Mouse (Mus musculus) layer of hippocampus, postnatal 14 days (tissue): ENCODE measurements at regions not wholly inside any gene's neighbourhood (a gene's known extent, or its start where the extent isn't known, plus 50 kb on each side); places are given as distances from the start of the nearest gene placed in this dataset.
"Not testable (repeated sequence)": the region's sequence is repeated elsewhere in the genome, so short reads cannot be mapped to it uniquely, and the experiment has no call there.

Experiments used
- DNase-seq, 2 experiments: peaks; one replicate each; pipeline ENCODE4 v3.0.0; 2021 to 2022; ENCODE audit warnings: low spot score in 2 of 2, mixed read lengths in 1 of 2

DNA sequence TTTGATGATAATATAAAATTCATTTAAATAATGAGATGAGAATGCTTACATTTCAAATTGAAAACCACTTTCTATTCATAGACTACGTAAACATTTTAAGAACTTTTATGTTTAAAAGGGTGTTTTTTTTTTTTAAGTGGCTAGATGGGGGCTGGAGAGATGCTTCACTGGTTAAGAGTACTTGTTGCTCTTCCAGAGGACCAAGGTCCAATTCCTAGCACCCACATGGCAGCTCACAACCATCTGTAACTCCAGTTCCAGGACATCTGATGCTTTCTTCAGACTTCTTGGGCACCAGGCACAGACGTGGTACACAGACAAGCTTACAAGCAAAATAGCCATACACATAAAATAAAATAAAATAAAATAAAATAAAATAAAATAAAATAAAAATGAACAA is 239.5 kb downstream of the Mef2c start:
- DNase-seq = no peak

DNA sequence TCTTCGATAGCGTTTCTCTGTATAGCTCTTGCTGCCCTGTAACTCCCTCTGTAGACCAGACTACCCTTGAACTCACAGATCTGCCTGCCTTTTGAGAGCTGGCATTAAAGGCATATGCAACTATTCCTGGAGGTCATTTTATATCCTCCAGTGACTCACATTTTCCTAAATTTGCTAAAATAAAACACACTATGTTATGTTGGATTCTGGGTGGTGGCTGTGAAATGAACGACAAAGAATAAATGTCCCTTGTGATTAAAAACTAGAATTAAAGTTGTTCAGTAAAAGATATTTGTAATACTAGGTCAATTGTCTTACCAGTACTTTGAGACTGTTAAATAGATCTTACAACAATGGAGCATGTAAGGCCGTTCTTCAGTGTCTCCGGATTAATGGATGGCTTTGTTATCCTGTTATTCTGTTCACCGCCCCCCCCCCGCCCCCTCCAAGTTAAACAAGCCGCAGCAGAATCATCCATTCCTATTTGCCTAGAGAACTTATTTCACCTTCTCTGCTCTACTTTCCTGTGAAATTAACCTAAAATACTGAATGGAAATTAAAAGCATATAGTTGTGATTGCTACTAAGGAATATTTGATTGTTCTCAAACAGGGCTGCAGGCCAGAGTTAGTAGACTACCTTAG is 240.4 kb downstream of the Mef2c start:
- no peak for DNase-seq

DNA sequence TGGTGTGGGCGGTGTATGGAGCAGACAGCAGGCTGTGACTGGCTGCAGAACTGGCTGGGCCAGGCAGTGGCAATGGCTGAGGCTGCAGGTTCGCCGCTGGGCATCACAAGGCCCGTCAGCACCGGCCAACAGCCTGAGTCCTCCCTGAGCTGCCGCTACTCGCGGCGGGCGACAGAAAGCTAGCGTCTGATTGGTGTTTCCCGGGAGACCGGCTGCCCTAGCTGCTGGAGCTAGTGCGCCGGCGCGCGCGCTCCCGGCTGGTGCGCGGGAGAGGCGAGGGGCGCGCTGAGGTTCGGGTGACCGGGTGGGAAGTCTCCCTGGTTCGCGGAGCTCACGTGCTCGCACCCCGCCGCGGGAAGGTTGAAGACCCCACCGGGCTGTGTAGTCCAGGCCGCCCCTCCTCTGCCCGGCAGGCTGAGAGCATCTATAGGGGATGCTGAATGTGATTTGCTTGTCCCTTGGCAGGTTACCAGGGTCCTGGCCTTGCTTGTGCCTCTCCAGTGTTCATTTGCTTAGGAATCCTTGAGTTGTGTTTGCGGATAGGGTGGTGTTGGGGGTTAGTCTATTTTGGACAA is 241.2 kb downstream of the Mef2c start:
- peak; percentile 94 to 96 for DNase-seq

DNA sequence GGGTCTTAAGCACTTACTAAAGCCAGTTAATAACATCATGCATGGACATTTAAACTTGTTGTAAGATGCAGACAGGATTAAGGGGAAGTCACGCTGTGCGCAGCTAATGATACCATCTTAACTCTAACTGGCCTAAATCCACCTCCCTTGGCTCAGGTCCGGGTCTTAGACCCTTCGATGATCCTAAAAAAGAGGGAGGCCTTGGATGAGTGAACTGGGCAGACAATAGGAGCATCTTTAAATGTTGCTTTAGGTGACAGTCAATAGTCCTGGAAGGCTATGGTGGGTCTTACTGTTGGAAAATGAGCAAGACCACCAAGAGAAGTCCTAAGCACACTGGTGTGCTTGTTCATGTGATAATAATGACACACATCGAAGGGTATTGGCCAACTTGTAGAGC is 242.1 kb downstream of the Mef2c start:
- no peak for DNase-seq

DNA sequence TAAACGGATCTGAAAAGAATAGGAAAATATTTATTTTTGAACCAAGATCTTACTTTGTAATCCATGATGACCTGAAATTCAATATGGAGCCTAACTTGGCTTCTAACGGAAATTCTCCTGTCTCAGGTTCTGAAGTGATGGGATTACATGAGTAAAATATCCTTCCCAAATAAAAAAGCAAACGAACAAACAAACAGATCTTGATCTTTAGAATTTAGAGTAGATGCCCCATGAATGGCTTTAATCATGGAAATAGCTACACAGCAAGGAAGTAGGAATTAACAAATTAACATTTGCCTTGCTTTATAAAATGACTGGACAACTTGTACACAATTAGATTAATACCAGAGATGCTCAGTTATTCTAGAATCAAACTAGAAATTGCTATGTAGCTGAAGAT is 243.8 kb downstream of the Mef2c start:
- DNase-seq = no peak

DNA sequence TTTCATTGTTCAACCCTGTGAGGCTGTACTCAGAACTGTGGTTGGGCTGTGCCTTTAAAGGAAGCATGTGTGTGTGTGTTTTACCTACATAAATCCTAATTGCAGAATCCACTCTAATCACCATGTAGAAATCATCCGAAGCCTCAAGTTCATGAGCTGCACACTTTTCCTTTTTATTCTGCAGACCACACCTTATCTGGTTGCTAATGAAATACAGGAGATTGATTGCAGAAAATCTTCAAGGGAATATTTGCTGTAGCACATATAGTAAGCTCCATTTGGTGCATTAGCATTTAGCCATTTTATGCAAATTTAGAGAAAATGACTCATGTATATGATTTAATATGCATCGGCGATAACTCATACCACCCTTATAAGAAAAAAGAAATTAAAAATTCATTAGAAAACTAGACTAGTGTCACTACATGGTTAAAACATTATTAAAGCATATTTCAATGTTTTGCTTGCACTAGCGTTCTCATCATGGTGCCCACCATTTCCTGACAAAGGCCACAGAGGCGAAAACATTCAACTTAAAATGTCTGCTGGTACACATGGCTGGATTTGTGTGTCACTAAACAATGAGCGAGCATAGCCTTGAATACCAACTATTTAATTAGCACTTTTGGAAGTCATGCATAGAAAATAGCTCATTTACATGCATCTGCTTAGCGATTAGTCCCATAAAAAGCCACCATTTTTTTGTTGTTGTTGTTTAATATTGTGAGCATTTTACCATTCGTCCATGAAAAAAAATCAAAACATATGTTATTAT is 245.7 kb downstream of the Mef2c start:
- DNase-seq = no peak

DNA sequence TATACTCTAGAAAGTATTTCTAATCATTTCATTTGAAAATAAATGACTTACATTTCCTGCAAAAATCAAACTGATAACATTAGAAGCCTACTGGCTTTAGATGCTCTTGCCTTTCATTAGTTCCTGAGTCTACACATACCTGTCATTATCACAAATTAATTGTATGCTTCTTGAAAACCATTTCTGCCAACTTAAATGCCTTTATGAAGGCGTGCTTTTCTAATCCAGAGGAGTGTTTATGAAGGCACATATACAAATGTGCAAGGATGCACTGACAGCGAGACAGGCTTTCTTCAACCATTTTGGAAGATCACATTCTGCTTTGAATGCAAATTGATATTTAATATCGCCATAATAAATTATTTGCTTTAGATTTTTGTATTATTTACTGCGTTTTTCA is 246.6 kb downstream of the Mef2c start:
- no peak for DNase-seq

DNA sequence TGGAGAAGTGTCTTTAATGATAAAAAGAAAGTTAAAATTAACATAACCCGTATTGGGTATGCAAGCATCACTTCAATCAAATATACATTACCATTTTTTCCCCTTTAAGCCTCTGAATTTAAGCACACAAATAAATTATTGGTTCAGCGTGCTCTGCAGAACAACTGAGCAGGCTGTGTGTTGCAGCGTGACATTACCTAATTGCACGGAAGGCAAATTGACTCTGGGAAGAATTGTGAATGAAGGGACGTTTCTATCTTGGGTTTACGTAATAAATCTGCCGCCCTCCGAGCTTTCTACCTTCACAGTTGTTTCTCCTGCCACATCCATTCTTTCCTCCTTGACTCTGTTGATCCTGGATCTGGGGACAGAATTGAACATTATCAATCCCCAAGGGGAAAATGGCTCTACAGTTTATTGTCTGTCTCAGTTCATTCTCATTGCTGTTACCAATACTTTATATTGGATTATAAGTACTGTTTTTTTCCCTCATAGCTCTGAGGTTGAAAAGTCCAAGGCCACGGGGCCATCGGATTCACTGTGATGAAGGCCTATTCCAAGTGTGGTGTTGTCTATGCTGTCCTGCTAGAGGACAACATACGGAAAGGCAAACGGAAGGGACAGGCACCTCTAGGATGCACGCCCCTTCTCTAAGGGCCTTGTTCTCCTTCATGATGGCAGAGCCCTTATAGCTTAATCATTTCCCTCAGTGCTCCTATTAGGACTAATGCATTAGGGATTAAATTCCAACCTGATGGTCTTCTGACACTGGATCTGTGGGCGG is 256.7 kb downstream of the Mef2c start:
- DNase-seq = no peak

DNA sequence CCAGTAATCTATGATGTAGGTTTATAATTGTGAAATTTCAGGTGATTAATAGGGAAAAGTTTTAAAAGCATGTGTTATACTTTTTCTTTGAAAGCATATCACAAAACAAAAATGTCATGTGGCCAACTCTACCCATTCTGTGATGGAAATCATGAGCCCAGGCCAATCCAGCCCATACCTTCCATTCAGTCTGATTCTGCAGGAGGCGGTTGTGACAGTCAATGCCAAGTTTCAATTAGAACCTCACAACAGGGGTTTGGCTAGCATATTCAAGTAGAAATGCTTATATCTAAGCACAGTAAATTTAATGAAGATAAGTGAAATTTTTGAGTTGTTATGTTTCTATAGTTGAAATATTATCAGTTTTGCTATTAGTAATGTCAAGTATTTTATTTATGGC is 258.6 kb downstream of the Mef2c start:
- DNase-seq = no peak

DNA sequence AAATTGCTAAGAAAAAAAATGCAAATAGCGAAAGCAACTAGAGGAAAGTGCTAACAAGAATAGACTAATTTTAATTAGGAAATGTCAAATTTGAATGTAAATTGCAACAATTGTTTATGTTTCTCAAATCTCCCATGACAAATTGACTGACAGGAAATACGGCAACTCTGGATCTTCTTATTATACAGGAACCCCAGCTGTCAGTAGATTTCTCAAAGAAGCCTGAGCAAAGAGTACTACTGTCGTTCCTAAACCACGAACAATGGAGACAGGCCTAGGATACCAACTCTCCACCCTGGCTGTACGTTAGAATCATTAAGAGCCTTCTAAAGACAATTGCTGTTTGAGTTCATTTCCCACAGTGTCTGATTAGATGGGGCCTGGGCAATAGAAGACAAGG is 259.5 kb downstream of the Mef2c start:
- not testable (repeated sequence) for DNase-seq

DNA sequence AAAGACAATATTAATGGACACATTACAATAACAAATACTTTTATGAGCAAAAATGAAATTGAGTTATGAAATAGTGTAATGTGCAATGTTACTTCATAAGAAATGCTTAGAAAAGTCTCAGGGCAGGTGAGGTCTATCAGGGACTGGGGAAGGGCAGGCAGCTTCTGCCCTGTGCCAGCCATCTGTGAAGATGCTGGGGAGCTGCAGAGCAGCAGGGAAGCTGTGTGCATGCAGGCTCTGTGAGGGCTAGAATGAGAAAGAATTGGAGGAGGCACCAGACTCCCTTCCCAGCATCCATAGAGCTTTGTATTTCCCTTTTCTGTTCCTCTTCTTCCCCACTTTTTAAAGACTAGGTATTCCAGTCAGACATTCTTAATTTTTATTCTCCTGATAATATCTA is 281.8 kb downstream of the Mef2c start:
- DNase-seq = no peak

DNA sequence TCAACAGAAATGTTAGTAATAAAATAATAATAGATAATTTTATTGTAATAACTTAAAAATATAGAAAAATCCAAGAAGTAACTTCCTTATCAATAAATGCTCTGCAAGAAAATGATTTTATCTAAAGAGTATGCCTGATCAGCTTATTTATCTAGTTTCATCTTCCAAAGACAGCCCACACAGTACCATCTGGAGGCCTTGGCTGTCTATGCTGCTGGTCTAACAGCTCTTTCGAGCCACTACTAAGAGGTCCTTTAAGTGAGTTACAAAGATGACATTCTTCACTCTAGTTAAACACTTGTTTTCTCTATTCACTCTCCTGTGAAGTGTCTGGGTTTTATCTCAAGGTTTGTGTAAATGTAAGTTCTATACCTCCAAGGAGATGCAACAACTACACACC is 305.7 kb downstream of the Mef2c start:
- DNase-seq = peak in 1 of 2 experiments; percentile 15

DNA sequence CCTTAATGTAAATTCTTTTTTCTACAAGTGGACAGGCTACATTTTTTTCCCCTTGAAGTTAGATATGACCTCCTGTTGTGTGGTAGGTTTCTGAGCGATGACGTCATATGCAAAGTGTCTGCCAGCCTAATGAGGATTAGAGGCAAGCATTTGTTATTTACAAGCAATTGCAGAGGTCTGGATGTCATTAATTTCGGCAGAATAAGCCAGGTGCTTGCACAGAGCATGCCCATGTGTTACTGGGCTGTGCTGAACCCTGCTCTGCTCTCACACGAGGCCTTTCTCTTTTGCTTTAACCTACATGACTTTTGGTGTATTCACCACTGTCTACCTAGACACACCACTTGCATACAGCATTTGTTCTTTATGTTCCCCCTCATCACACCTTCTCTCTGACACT is 316.5 kb downstream of the Mef2c start:
- no peak for DNase-seq

DNA sequence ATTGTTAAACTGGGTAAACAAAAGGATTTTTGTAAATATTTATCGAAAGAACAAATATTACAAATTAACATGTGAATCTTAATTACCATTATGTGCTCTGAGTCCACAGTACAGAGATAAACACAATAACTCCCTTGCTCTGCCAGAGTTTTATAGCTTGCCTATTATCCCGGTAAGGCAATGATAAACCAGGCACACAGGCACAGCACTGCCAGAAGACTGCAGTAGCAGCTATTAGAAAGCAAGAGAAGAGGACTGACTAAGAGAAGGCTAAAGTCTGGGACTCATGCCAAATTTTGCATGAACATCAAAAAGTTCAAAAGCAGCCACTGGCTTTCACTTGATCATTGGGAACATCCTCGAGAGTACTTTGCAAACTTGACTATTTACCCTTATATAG is 316.9 kb downstream of the Mef2c start:
- no peak for DNase-seq

DNA sequence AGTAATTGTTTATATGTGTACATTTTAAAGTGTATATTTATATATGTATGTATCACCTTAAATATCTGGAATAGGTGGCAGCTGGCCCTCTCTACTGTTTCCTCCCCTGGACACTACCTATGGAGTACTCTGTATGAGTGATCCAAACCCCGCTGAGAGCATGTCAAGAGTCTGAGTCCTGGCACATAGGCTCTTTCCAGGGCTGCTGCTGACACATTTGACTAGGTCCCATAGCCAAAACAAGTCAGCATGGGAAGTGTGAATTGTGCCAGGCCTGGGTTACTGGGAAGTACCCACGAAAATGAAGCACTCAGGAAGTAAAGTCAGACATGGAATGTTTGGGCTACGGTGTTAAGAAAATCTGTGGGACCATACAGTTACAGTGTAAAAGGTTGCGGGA is 321.1 kb downstream of the Mef2c start:
- DNase-seq = no peak

DNA sequence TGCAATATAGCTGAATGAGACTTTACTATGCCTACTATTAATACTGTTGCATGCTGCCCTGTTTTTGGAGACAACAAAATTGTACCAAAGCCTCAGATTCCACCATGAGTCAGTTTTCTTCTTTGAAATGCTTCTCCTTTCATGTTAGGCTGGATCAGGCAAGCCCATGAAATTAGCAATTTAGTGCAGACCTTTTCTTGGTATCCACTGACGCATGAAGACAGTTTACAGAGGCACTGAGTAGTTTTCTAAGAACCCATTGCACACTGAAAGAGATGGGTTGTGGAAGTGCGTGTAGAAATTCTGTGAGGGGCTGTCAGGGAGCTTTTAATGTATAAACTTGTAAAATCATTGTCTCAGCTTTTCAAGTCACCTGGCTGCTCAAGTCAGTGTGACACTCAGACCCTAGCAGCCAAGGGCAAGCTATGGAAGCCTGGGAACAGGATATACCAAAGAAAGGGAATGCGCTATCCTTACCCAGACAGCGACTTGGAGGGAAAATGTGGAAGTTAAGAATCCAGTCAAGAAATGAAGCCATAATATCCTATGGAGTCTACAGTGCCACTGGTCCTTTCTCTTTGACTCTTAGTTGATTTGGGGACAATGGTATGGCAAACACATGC is 323.1 kb downstream of the Mef2c start:
- no peak for DNase-seq

DNA sequence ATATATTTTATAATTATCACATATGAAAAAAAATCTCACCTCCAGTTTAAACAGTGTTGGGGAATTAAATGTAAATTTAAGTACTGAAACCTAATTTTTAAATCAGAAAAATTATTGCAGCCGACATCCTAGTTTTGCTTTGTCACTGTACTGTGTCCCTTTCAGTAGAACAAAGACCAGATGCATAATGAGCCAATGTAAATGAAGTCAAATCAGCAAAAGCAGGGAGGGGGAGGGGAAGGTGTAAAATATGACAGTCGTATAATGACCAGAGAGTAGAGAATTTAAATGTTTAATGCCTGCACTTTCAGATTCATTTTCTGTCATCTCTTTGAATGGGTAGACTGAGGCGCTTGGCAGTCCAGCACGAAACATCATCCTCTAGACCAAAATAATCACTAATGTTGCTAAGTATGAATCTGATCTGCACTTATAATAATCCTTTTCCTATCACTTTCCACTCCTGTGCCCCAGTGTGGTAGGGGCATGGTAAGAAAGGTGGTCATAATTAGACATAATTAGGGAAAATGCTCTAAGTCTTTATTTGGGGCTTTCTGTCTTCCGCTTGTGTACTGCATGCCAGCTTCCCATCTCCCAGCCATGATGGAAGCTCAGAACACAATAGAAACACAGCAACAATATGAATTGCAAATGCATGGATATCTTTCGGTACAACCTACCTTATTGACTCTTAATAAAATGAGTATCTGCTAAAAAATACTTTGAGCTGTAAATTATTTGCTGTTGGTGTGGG is 356.0 kb upstream of the Tmem161b start:
- no peak for DNase-seq

DNA sequence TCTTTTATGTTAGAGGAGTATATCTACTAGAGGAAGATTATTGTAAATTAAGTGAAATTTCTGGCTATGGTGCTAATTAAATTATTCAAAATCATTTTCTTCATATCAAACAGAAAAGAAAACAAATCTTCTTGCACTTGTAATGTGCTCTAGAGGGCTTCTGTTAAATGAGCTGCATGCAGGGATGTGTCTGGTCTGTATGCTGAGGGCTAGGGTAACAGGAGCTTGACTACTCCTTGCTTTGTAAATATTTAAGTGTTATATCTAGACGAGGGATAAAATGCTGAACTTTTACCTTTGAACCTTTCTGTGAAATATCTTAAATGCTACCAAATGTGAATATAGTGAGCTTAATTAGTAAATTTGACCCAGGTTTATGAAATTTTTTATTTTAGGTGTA is 354.9 kb upstream of the Tmem161b start:
- no peak for DNase-seq

DNA sequence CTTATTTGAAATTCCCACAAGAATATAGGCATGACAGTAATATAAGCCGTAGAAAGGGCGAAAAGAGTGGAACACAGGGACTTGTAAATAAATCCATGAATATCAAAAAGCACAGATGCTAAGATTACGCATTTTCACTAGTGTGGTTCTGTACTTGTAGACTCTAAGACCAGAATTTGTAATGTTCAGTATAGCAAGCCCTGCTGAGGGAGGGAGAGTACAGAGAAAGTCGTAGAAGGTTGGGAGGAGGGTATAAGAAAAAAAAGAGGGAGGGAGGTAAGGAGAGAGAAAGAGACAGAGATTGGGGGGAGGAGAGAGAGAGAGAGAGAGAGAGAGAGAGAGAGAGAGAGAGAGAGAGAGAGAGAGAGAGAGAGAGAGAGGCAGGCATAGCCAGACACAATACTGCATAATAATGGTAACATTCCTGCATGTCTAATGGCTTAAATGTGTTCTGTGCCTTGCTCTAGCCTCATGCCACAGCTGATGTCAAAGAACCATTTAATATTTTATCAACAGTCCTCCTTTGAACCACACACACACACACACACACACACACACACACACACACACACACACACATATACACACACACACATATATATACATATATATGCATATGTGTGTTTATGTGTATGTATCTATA is 354.1 kb upstream of the Tmem161b start:
- no peak for DNase-seq

DNA sequence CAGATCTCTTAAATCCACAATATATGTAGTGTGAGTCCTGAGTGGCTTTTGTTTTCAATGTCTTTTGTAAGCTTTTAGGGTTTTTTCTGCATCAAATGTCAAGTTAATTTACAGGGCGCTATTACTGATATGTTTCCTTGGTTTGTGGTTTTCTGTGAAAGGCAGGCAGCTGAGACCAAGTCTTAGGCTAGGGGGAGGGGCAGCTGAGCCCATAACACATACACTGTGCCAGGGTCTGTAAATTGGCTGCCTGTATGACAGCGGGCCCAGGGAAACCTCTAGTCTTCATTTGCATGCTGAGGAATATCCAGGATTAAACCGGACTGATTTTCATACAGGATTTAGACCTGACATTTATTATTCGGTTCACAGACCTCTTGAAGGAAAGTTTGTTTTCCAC is 353.2 kb upstream of the Tmem161b start:
- DNase-seq = peak in 1 of 2 experiments; percentile 32
